Mouse (Mus musculus) MEL (cell line): ENCODE measurements around the gene Npsr1.

Source experiments
- CHD2 ChIP-seq: IDR thresholded peaks from 2 replicates; pipeline ENCODE4 v1.6.1; 2011; ENCODE audit warnings: low read length, improper control_type of control experiment
- CTCF ChIP-seq, 3 experiments: IDR thresholded peaks in 2 of 3; conservative IDR thresholded peaks in 1 of 3; 2 replicates each; pipeline ENCODE4 v1.5.1; 2011 to 2012; ENCODE audit warnings: low read length in 3 of 3, low read depth in 2 of 3, mild to moderate bottlenecking in 2 of 3, improper control_type of control experiment in 1 of 3, inconsistent platforms in 1 of 3, mixed read lengths in 1 of 3, moderate library complexity in 1 of 3; ENCODE audit not compliant: control insufficient read depth in 1 of 3, insufficient read depth in 1 of 3, poor library complexity in 1 of 3, severe bottlenecking in 1 of 3
- JUND ChIP-seq: IDR thresholded peaks from 2 replicates; pipeline ENCODE4 v1.6.1; 2011; ENCODE audit warnings: low read depth, mild to moderate bottlenecking, improper control_type of control experiment, low read length
- POLR2A ChIP-seq, 2 experiments: IDR thresholded peaks; 2 replicates each; pipeline ENCODE4 v1.6.1; 2011 to 2012; ENCODE audit warnings: low read length in 2 of 2, mild to moderate bottlenecking in 2 of 2, control low read depth in 1 of 2, improper control_type of control experiment in 1 of 2, low read depth in 1 of 2, moderate library complexity in 1 of 2; ENCODE audit not compliant: control insufficient read depth in 1 of 2, insufficient read depth in 1 of 2, poor library complexity in 1 of 2
- UBTF ChIP-seq: IDR thresholded peaks from 2 replicates; pipeline ENCODE4 v1.6.1; 2012; ENCODE audit warnings: low read depth, mild to moderate bottlenecking, inconsistent platforms, low read length, improper control_type of control experiment, moderate library complexity, borderline replicate concordance; ENCODE audit not compliant: insufficient read depth
- USF1 ChIP-seq: IDR thresholded peaks from 2 replicates; pipeline ENCODE4 v1.6.1; 2014; ENCODE audit warnings: low read depth, mild to moderate bottlenecking, inconsistent platforms, low read length, improper control_type of control experiment, moderate library complexity
- ZKSCAN1 ChIP-seq: IDR thresholded peaks from 2 replicates; pipeline ENCODE4 v1.6.1; 2012; ENCODE audit warnings: low read depth, mild to moderate bottlenecking, inconsistent platforms, low read length, improper control_type of control experiment, moderate library complexity
- ZNF384 ChIP-seq: IDR thresholded peaks from 2 replicates; pipeline ENCODE4 v1.6.1; 2012; ENCODE audit warnings: low read depth, mild to moderate bottlenecking, inconsistent platforms, low read length, improper control_type of control experiment

GRCm38 (mm10) chr9:24099631-24100030, 1.8 kb downstream of the Npsr1 start:
- TF ChIP-seq CHD2, result no peak
- TF ChIP-seq POLR2A (IDR thresholded peaks at IDR 0.05; ENCODE audit: control insufficient read depth in 1 of 2, insufficient read depth in 1 of 2, low read depth in 1 of 2, low read length in 2 of 2, poor library complexity in 1 of 2), result no peak
- TF ChIP-seq ZNF384, result no peak
- no peak for TF ChIP-seq JUND
- TF ChIP-seq CTCF (IDR thresholded peaks at IDR 0.05 in 2 of 3, conservative IDR thresholded peaks at IDR 0.05 in 1 of 3; ENCODE audit: control insufficient read depth in 1 of 3, insufficient read depth in 1 of 3, low read depth in 2 of 3, low read length in 3 of 3, poor library complexity in 1 of 3, severe bottlenecking in 1 of 3), result no peak
- no peak for TF ChIP-seq ZKSCAN1
- TF ChIP-seq USF1, result no peak
- TF ChIP-seq UBTF, result no peak
